Mouse (Mus musculus): ENCODE results near the gene Lhpp. TPM values are rescaled to one million over a fixed set of nuclear protein-coding genes. Genes with fewer than 3 reads are reported as not detected.

Gene Lhpp
- polyA plus RNA-seq, 1 experiment from 2014 or later, result 9.3 TPM

GRCm38 (mm10) chr7:132600026-132600425 is 10.4 kb upstream of the Lhpp start:
- H3K4me3 ChIP-seq (ENCODE audit: low read depth, low read length), result peak overlapping the region; percentile 35
- H3K9me3 ChIP-seq (ENCODE audit: control insufficient read depth, low read length), result no peaks in the 10 kb centered on the region
- peak overlapping the region; percentile 54 for H3K4me2 ChIP-seq (replicated peaks; ENCODE audit: low read depth)
- H3K36me3 ChIP-seq (ENCODE audit: control insufficient read depth, insufficient read depth, low read length), result no peaks in the 10 kb centered on the region
- no peak overlapping the region for H3K27ac ChIP-seq (replicated peaks)
- no peak for DNase-seq (ENCODE audit: low spot score)
- ATAC-seq (ENCODE audit: low FRiP score, low TSS enrichment), result no peak
- no peak overlapping the region for H3K9ac ChIP-seq (ENCODE audit: low read length)
- 6% methylated on average over 9 of the region's 9 CpGs for WGBS
- TF ChIP-seq EP300 (optimal IDR thresholded peaks at IDR 0.05) (no peak), CTCF (IDR thresholded peaks at IDR 0.05; ENCODE audit: low read depth) (no peak)
- peaks cover 2% of the 10 kb centered on the region; the same call in 1 of the 2 replicates for H3K4me1 ChIP-seq (replicated peaks; ENCODE audit: control insufficient read depth, insufficient read depth)
- H3K27me3 ChIP-seq (ENCODE audit: control insufficient read depth, insufficient read depth, low read length), result peaks cover 15% of the 10 kb centered on the region; the same call in 1 of the 2 replicates

- no peaks in the 10 kb centered on the region for H3K36me3 ChIP-seq (ENCODE audit: control insufficient read depth, insufficient read depth, low read length)
- H3K4me1 ChIP-seq (replicated peaks; ENCODE audit: control insufficient read depth, insufficient read depth), result peaks cover 2% of the 10 kb centered on the region; the same call in 1 of the 2 replicates
- no peak overlapping the region for H3K9ac ChIP-seq (ENCODE audit: low read length)
- no peak overlapping the region for H3K27ac ChIP-seq (replicated peaks)
- peaks cover 15% of the 10 kb centered on the region; the same call in 1 of the 2 replicates for H3K27me3 ChIP-seq (ENCODE audit: control insufficient read depth, insufficient read depth, low read length)
- no peak for DNase-seq (ENCODE audit: low spot score)
- no peak overlapping the region for H3K4me3 ChIP-seq (ENCODE audit: low read depth, low read length)
- ATAC-seq (ENCODE audit: low FRiP score, low TSS enrichment), result no peak
- H3K4me2 ChIP-seq (replicated peaks; ENCODE audit: low read depth), result no peak overlapping the region
- no peaks in the 10 kb centered on the region for H3K9me3 ChIP-seq (ENCODE audit: control insufficient read depth, low read length)
- TF ChIP-seq EP300 (optimal IDR thresholded peaks at IDR 0.05) (no peak), CTCF (IDR thresholded peaks at IDR 0.05; ENCODE audit: low read depth) (no peak)
- 14% methylated on average over 8 of the region's 8 CpGs for WGBS
These were observed 9.5 kb upstream of the Lhpp start for GRCm38 (mm10) chr7:132600926-132601325.

- no peak overlapping the region for H3K9ac ChIP-seq (ENCODE audit: low read length)
- no peak for ATAC-seq (ENCODE audit: low FRiP score, low TSS enrichment)
- H3K27me3 ChIP-seq (ENCODE audit: control insufficient read depth, insufficient read depth, low read length), result peaks cover 5% of the 10 kb centered on the region; the same call in 1 of the 2 replicates
- no peak overlapping the region for H3K27ac ChIP-seq (replicated peaks)
- no peaks in the 10 kb centered on the region for H3K36me3 ChIP-seq (ENCODE audit: control insufficient read depth, insufficient read depth, low read length)
- no peaks in the 10 kb centered on the region for H3K9me3 ChIP-seq (ENCODE audit: control insufficient read depth, low read length)
- H3K4me2 ChIP-seq (replicated peaks; ENCODE audit: low read depth), result no peak overlapping the region
- no peak overlapping the region for H3K4me3 ChIP-seq (ENCODE audit: low read depth, low read length)
- no peaks in the 10 kb centered on the region; the same call in 1 of the 2 replicates for H3K4me1 ChIP-seq (replicated peaks; ENCODE audit: control insufficient read depth, insufficient read depth)
- DNase-seq (ENCODE audit: low spot score), result no peak
- no peak for TF ChIP-seq EP300 (optimal IDR thresholded peaks at IDR 0.05)
- TF ChIP-seq CTCF (IDR thresholded peaks at IDR 0.05; ENCODE audit: low read depth), result no peak
- 82% methylated on average over 4 of the region's 4 CpGs for WGBS
These were observed 5.7 kb upstream of the Lhpp start for GRCm38 (mm10) chr7:132604720-132605119.

- Histone ChIP-seq H3K4me2 (replicated peaks; ENCODE audit: low read depth) (no peak overlapping the region), H3K4me3 (ENCODE audit: low read depth, low read length) (no peak overlapping the region), H3K4me1 (replicated peaks; ENCODE audit: control insufficient read depth, insufficient read depth) (no peaks in the 10 kb centered on the region), H3K27me3 (ENCODE audit: control insufficient read depth, insufficient read depth, low read length) (peaks cover 5% of the 10 kb centered on the region; the same call in 1 of the 2 replicates), H3K36me3 (ENCODE audit: control insufficient read depth, insufficient read depth, low read length) (no peaks in the 10 kb centered on the region), H3K9ac (ENCODE audit: low read length) (no peak overlapping the region), H3K9me3 (ENCODE audit: control insufficient read depth, low read length) (no peaks in the 10 kb centered on the region), H3K27ac (replicated peaks) (no peak overlapping the region)
- no peak for DNase-seq (ENCODE audit: low spot score)
- ATAC-seq (ENCODE audit: low FRiP score, low TSS enrichment), result no peak
- no peak for TF ChIP-seq EP300 (optimal IDR thresholded peaks at IDR 0.05)
- no peak for TF ChIP-seq CTCF (IDR thresholded peaks at IDR 0.05; ENCODE audit: low read depth)
- 48% methylated on average over 5 of the region's 5 CpGs for WGBS
These were observed 4.7 kb upstream of the Lhpp start for GRCm38 (mm10) chr7:132605689-132606088.

- H3K4me2 ChIP-seq (replicated peaks; ENCODE audit: low read depth), result no peak overlapping the region
- no peaks in the 10 kb centered on the region for H3K4me1 ChIP-seq (replicated peaks; ENCODE audit: control insufficient read depth, insufficient read depth)
- no peak overlapping the region for H3K4me3 ChIP-seq (ENCODE audit: low read depth, low read length)
- ATAC-seq (ENCODE audit: low FRiP score, low TSS enrichment) (no peak), DNase-seq (ENCODE audit: low spot score) (no peak)
- H3K9me3 ChIP-seq (ENCODE audit: control insufficient read depth, low read length), result no peaks in the 10 kb centered on the region
- no peaks in the 10 kb centered on the region for H3K27me3 ChIP-seq (ENCODE audit: control insufficient read depth, insufficient read depth, low read length)
- no peak overlapping the region for H3K9ac ChIP-seq (ENCODE audit: low read length)
- TF ChIP-seq EP300 (optimal IDR thresholded peaks at IDR 0.05) (no peak), CTCF (IDR thresholded peaks at IDR 0.05; ENCODE audit: low read depth) (no peak)
- no peak overlapping the region for H3K27ac ChIP-seq (replicated peaks)
- H3K36me3 ChIP-seq (ENCODE audit: control insufficient read depth, insufficient read depth, low read length), result no peaks in the 10 kb centered on the region
- WGBS, result 89% methylated on average over 4 of the region's 4 CpGs
These were observed 2.0 kb upstream of the Lhpp start for GRCm38 (mm10) chr7:132608316-132609020.

GRCm38 (mm10) chr7:132611530-132611929 is 1.1 kb downstream of the Lhpp start:
- Histone ChIP-seq H3K27me3 (ENCODE audit: control insufficient read depth, insufficient read depth, low read length) (no peaks in the 10 kb centered on the region), H3K4me3 (ENCODE audit: low read depth, low read length) (no peak overlapping the region), H3K27ac (replicated peaks) (no peak overlapping the region), H3K9me3 (ENCODE audit: control insufficient read depth, low read length) (no peaks in the 10 kb centered on the region), H3K36me3 (ENCODE audit: control insufficient read depth, insufficient read depth, low read length) (no peaks in the 10 kb centered on the region), H3K4me1 (replicated peaks; ENCODE audit: control insufficient read depth, insufficient read depth) (no peaks in the 10 kb centered on the region), H3K9ac (ENCODE audit: low read length) (no peak overlapping the region), H3K4me2 (replicated peaks; ENCODE audit: low read depth) (no peak overlapping the region)
- WGBS, result 88% methylated on average over 8 of the region's 8 CpGs
- TF ChIP-seq CTCF (IDR thresholded peaks at IDR 0.05; ENCODE audit: low read depth) (no peak), EP300 (optimal IDR thresholded peaks at IDR 0.05) (no peak)
- DNase-seq (ENCODE audit: low spot score) (no peak), ATAC-seq (ENCODE audit: low FRiP score, low TSS enrichment) (no peak)
